Comparison of ENCODE assay signal across 1 mouse cellular context in the genomic region with DNA sequence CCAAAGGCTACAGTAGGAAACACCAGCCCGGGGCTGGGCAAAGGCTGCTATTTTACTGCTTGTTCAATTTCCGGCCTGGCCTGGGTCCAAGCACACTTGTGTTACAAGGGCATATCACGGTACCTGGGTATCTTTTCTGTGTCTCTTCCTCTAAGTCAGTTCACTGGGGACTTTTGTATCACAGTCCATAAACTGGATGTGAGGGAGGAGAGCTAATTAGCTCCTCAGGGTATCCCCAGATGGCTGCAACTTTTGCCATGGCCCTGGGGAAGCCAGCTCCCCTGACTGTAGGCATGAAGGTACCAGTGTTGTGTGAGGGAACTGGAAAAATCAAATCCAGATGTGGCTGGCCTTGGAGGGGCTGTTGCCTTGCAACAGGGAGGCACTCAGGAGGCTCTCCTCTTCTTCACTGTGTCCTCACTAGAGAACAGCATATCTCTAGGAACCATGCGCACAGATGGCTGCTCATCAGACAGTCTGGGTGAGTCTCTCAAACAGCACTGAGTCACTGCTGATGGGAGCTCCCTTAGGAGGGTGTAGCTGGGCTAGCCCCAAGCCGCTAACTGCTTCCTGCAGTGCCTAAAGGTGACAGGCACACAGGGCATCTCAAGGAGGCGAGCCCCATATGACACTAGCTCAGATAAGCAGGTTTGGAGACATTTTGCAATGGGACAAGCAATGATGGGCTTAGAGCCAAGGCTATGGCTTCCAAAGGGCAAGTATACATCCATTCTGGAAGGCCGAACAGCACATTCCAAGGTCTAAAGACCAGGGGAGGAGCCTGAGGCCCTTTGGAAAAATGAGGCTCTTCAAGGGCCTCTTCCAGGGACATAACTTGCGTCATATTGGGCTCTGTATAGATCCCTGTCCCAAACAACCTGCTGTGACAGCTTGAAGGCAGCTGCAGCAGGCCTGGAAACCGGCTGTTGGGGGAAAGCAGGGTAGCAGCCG.
TF ChIP-seq lines count a peak whose summit lies in the region.

No protein-coding gene starts in this region.

TF ChIP-seq in MEL, 35 proteins besides CTCF, POLR2A, EP300 and RAD21 (continued from another document):
- no peak for TF ChIP-seq RCOR1 (IDR thresholded peaks at IDR 0.05; ENCODE audit: low read depth, low read length)
- TF ChIP-seq GATA1 (IDR thresholded peaks at IDR 0.05; ENCODE audit: low read depth, low read length), result peak; percentile 58
- 0 out of 2 replicates have a peak, but pooled peaks have one; percentile 20 for TF ChIP-seq TCF12 (IDR thresholded peaks at IDR 0.05; ENCODE audit: low read depth, low read length)
- TF ChIP-seq MXI1 (IDR thresholded peaks at IDR 0.05; ENCODE audit: low read depth, low read length), result no peak
- no peak for TF ChIP-seq SMC3 (IDR thresholded peaks at IDR 0.05; ENCODE audit: low read depth, low read length)
- no peak for TF ChIP-seq ZKSCAN1 (IDR thresholded peaks at IDR 0.05; ENCODE audit: low read depth, low read length)
- TF ChIP-seq MEF2A (IDR thresholded peaks at IDR 0.05; ENCODE audit: extremely low read depth, insufficient replicate concordance, low read depth, low read length, poor library complexity, severe bottlenecking), result no peak
- TF ChIP-seq USF2 (IDR thresholded peaks at IDR 0.05; ENCODE audit: borderline replicate concordance in 1 of 2, insufficient read depth in 1 of 2, low read depth in 1 of 2, low read length in 2 of 2), result no peak
- TF ChIP-seq ZC3H11A (IDR thresholded peaks at IDR 0.05; ENCODE audit: low read depth, low read length), result no peak
- peak; percentile 52 for TF ChIP-seq NRF1 (IDR thresholded peaks at IDR 0.05; ENCODE audit: insufficient read depth, low read depth, low read length, poor library complexity, severe bottlenecking)
- TF ChIP-seq GABPA (IDR thresholded peaks at IDR 0.05; ENCODE audit: low read depth, low read length), result no peak
- no peak for TF ChIP-seq MAZ (IDR thresholded peaks at IDR 0.05; ENCODE audit: low read depth, low read length)
- peak; percentile 58 for TF ChIP-seq SIN3A (IDR thresholded peaks at IDR 0.05; ENCODE audit: low read length)
- TF ChIP-seq MYC (IDR thresholded peaks at IDR 0.05; ENCODE audit: low read depth, low read length), result no peak; the same call in 1 of the 2 replicates
- TF ChIP-seq ELF1 (IDR thresholded peaks at IDR 0.05; ENCODE audit: low read depth, low read length), result no peak
- 0 out of 2 replicates have a peak, but pooled peaks have one; percentile 26 for TF ChIP-seq NELFE (IDR thresholded peaks at IDR 0.05; ENCODE audit: low read depth, low read length)
- TF ChIP-seq TAL1 (IDR thresholded peaks at IDR 0.05; ENCODE audit: low read length), result peak; percentile 77
- TF ChIP-seq BHLHE40 (IDR thresholded peaks at IDR 0.05; ENCODE audit: borderline replicate concordance, low read depth, low read length), result peak; percentile 30; the same call in 1 of the 2 replicates
- no peak for TF ChIP-seq POLR2AphosphoS5 (IDR thresholded peaks at IDR 0.05; ENCODE audit: borderline replicate concordance, low read depth, low read length)
- TF ChIP-seq ZMIZ1 (IDR thresholded peaks at IDR 0.05; ENCODE audit: low read depth, low read length), result no peak
- no peak for TF ChIP-seq USF1 (IDR thresholded peaks at IDR 0.05; ENCODE audit: low read depth, low read length)
- TF ChIP-seq ZNF384 (IDR thresholded peaks at IDR 0.05; ENCODE audit: low read depth, low read length), result no peak
- TF ChIP-seq TBP (IDR thresholded peaks at IDR 0.05; ENCODE audit: low read depth, low read length), result peak; percentile 64
- no peak for TF ChIP-seq POLR2AphosphoS2 (IDR thresholded peaks at IDR 0.05; ENCODE audit: low read length)
- TF ChIP-seq HCFC1 (IDR thresholded peaks at IDR 0.05; ENCODE audit: low read depth, low read length), result peak; percentile 34; the same call in 1 of the 2 replicates
TF ChIP-seq in MEL: peak in this region for 11.
